Mouse (Mus musculus): ENCODE measurements around the gene Chst15.

- TF ChIP-seq POLR2A (IDR thresholded peaks at IDR 0.05; ENCODE audit: borderline replicate concordance, control insufficient read depth, low read depth, low read length) (no peak), CTCF (IDR thresholded peaks at IDR 0.05; ENCODE audit: control insufficient read depth, insufficient read depth, low read length) (no peak)
Measured at GRCm38 (mm10) chr7:132253513-132253912, 63.5 kb downstream of the Chst15 start.

Measured in bone marrow, adult 2 months (tissue).